Mouse (Mus musculus): ENCODE results near the gene Slc19a1. TPM values are rescaled to one million over a fixed set of nuclear protein-coding genes. Genes with fewer than 3 reads are reported as not detected.

Slc19a1 gene
- polyA plus RNA-seq, 1 experiment from 2014 or later: 33.1 TPM

DNA sequence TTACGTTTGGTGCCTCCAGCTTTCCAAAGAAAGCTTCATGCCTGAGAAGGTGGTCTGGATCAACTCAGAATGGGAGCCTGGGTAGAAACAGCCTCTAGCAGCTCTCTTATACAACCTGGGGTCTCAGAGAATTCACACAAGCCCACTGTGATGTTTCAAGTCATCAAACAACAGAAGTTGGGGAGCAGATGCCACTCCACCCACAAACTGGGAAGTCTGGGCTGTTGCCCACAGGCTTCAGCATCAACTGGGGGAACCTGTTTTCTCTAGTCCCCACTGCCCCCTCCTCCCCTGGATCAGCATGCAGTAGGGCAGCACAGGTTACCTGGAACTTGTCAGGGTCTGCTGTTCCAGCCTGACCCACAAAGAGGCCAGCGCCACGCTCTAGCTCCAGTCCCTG is 63.6 kb downstream of the Slc19a1 start:
- no peak overlapping the region for H3K4me3 ChIP-seq (ENCODE audit: low read depth, low read length)
- H3K27me3 ChIP-seq (replicated peaks; ENCODE audit: control insufficient read depth, insufficient read depth, low read length): no peaks in the 10 kb centered on the region
- DNase-seq (ENCODE audit: low spot score): no peak
- H3K36me3 ChIP-seq (ENCODE audit: control insufficient read depth, insufficient read depth, low read length): 0 out of 2 replicates have a peak, but pooled peaks cover 5% of the 10 kb centered on the region
- peaks cover 11% of the 10 kb centered on the region; the same call in 1 of the 2 replicates for H3K9me3 ChIP-seq (replicated peaks; ENCODE audit: control insufficient read depth, low read length)
- H3K27ac ChIP-seq (ENCODE audit: low read depth, low read length): no peak overlapping the region
- no peak overlapping the region for H3K4me2 ChIP-seq (ENCODE audit: low read length)
- 94% methylated on average over 3 of the region's 3 CpGs for WGBS
- ATAC-seq: no peak
- H3K9ac ChIP-seq (ENCODE audit: low read length): no peak overlapping the region
- no peaks in the 10 kb centered on the region for H3K4me1 ChIP-seq (ENCODE audit: control insufficient read depth, insufficient read depth, low read length)

DNA sequence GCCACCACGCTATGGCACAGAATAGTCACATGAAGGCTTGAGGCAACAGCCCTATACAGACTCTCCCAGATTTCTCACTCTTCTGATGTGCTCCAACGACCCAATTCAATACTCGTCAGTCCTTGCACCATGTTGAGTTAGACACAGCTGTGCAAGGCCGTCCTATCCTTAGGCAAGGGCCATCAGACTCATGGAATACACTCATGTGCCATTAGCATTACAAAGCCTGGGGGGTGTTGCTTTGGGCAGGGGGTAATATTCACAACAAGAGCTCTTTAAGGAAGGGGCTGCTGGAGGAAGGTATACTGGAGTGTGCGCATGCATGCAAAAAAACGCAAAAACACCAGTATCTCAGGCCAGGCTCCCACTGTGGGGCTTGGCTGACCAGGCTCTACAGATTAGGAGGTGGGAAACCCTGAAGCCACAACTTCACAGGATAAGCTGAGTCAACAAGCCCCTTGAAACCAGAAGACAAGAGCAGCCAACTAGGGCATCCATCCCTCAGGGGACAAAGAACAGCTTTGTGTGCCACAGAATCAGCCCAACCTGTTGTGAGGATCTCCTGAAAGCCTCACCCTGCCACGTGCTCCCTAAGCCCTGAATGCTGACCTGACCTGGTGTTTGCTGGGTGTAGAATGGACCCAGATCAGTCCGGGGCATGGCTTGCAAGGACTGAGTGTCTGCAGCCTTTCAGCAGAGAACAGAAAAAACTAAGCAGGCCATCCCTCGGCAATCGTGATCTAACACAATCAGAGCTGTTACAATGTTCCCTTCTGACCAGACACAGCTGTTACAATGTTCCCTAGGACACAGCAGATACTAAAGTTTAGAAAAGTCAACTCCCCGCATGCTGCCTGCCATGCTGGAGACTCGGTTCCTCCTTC is 65.2 kb downstream of the Slc19a1 start:
- Histone ChIP-seq H3K9me3 (replicated peaks; ENCODE audit: control insufficient read depth, low read length) (peaks cover 11% of the 10 kb centered on the region; the same call in 1 of the 2 replicates), H3K36me3 (ENCODE audit: control insufficient read depth, insufficient read depth, low read length) (0 out of 2 replicates have a peak, but pooled peaks cover 5% of the 10 kb centered on the region), H3K4me2 (ENCODE audit: low read length) (no peak overlapping the region), H3K27me3 (replicated peaks; ENCODE audit: control insufficient read depth, insufficient read depth, low read length) (no peaks in the 10 kb centered on the region), H3K9ac (ENCODE audit: low read length) (no peak overlapping the region), H3K27ac (ENCODE audit: low read depth, low read length) (no peak overlapping the region), H3K4me3 (ENCODE audit: low read depth, low read length) (no peak overlapping the region), H3K4me1 (ENCODE audit: control insufficient read depth, insufficient read depth, low read length) (no peaks in the 10 kb centered on the region)
- ATAC-seq (no peak), DNase-seq (ENCODE audit: low spot score) (no peak)
- 52% methylated on average over 12 of the region's 12 CpGs for WGBS

DNA sequence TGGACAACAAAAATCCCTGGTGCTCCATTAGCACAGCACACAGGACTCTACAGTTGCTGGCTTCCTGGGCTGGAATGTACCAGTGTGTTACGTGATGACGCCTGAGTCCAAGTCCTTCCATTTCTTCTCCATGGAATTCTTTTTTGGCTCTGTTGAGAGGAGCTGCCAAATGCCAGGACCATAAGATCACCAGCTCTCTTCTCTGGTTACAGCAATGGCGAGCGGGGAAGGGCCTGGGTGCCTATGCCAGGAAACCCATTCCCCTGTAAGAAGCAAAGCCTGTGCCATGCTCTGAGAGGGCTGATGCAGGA is 65.8 kb downstream of the Slc19a1 start:
- DNase-seq (ENCODE audit: low spot score): no peak
- Histone ChIP-seq H3K9me3 (replicated peaks; ENCODE audit: control insufficient read depth, low read length) (peaks cover 5% of the 10 kb centered on the region; the same call in 1 of the 2 replicates), H3K27me3 (replicated peaks; ENCODE audit: control insufficient read depth, insufficient read depth, low read length) (no peaks in the 10 kb centered on the region), H3K4me3 (ENCODE audit: low read depth, low read length) (no peak overlapping the region), H3K36me3 (ENCODE audit: control insufficient read depth, insufficient read depth, low read length) (0 out of 2 replicates have a peak, but pooled peaks cover 5% of the 10 kb centered on the region), H3K4me1 (ENCODE audit: control insufficient read depth, insufficient read depth, low read length) (no peaks in the 10 kb centered on the region), H3K4me2 (ENCODE audit: low read length) (no peak overlapping the region), H3K9ac (ENCODE audit: low read length) (no peak overlapping the region), H3K27ac (ENCODE audit: low read depth, low read length) (no peak overlapping the region)
- 91% methylated on average over 4 of the region's 4 CpGs for WGBS
- no peak for ATAC-seq

DNA sequence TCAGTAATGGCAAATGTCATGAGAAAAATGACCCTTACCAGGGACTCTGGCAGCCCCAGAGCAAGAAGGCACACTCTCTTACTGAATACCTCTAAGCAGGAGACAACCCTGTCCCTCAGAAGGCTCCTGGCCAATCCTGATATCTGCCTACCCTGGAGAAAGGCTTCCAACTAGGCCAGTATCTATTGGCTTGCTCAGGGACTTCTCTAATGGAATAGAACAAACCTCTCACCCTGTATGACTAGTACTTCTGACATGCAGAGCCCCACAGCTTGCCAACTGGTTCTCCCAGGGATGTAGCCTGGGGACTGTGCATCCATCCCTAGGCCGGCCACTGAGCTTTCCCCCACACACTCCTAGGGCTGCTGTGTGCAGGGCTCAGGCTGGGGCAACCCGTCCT is 66.6 kb downstream of the Slc19a1 start:
- 84% methylated on average over 2 of the region's 2 CpGs for WGBS

DNA sequence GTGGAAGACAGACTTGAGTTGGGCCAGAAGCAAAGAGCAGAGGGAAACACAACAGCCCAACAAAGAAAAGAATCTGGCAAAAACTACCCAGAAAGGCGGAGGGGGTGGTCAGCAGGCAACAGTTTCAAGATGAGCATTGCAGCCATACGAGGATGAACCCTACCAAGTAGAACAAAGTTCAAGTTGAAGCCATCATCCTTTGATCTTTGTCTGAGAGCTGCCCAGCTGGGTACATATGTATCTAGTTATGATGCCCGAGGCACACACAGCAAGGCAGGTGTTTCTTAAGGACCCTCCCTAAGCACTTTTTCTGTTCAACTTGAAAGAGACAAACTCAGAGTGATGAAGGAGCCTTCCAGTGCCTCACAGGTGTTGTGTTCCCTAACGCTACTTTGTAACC is 67.7 kb downstream of the Slc19a1 start:
- Histone ChIP-seq H3K27me3 (replicated peaks; ENCODE audit: control insufficient read depth, insufficient read depth, low read length) (no peaks in the 10 kb centered on the region), H3K4me1 (ENCODE audit: control insufficient read depth, insufficient read depth, low read length) (no peaks in the 10 kb centered on the region), H3K9ac (ENCODE audit: low read length) (no peak overlapping the region), H3K9me3 (replicated peaks; ENCODE audit: control insufficient read depth, low read length) (no peaks in the 10 kb centered on the region), H3K4me3 (ENCODE audit: low read depth, low read length) (no peak overlapping the region), H3K36me3 (ENCODE audit: control insufficient read depth, insufficient read depth, low read length) (0 out of 2 replicates have a peak, but pooled peaks cover 5% of the 10 kb centered on the region), H3K27ac (ENCODE audit: low read depth, low read length) (no peak overlapping the region), H3K4me2 (ENCODE audit: low read length) (no peak overlapping the region)
- 91% methylated on average over 4 of the region's 4 CpGs for WGBS
- ATAC-seq: no peak
- DNase-seq (ENCODE audit: low spot score): no peak

More for the DNA sequence above, 66.6 kb downstream of the Slc19a1 start:
- no peak overlapping the region for H3K4me2 ChIP-seq (ENCODE audit: low read length)
- 0 out of 2 replicates have a peak, but pooled peaks cover 5% of the 10 kb centered on the region for H3K36me3 ChIP-seq (ENCODE audit: control insufficient read depth, insufficient read depth, low read length)
- DNase-seq (ENCODE audit: low spot score) (no peak), ATAC-seq (no peak)
- no peaks in the 10 kb centered on the region for H3K4me1 ChIP-seq (ENCODE audit: control insufficient read depth, insufficient read depth, low read length)
- H3K4me3 ChIP-seq (ENCODE audit: low read depth, low read length): no peak overlapping the region
- no peak overlapping the region for H3K27ac ChIP-seq (ENCODE audit: low read depth, low read length)
- H3K9me3 ChIP-seq (replicated peaks; ENCODE audit: control insufficient read depth, low read length): peaks cover under 1% of the 10 kb centered on the region; the same call in 1 of the 2 replicates
- H3K27me3 ChIP-seq (replicated peaks; ENCODE audit: control insufficient read depth, insufficient read depth, low read length): no peaks in the 10 kb centered on the region
- no peak overlapping the region for H3K9ac ChIP-seq (ENCODE audit: low read length)

DNA sequence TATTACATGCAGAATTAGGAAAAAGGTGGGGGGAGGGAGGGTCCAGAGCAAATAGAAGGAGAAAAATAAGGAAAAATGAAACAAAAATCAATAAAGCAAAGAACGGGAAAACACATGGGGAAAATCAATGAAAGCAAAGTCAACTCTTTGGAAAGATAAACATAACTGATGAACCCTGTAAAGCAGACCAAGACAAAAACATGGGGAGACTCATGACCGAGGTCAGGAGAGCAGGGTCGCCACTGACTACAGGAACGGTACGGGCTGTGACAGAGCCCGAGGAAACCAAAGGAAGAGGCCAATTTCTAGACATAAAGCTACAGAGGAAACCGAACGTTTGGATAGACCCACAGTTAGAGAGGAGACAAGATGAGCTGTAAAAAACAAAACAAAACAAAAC is 71.6 kb downstream of the Slc19a1 start:
- no peak for ATAC-seq

DNA sequence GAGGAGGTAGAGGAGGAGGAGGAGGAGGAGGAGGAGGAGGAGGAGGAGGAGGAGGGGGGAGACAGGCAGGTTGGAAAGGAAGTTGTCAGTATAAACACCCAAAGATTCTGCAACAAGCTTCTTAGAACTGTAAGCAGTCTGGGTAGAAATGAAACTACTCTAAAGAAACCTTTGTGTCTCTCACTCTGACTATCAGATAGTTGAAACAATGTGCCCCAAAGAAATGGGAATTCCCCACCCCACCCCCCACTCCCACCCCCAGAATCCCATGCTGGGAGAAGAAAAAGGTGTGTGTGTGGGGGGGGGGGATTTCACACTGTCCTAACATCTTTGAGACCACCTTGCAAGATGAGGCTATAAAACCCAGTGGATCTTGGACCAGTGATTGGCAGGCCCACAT is 72.3 kb downstream of the Slc19a1 start:
- no peaks in the 10 kb centered on the region for H3K27me3 ChIP-seq (replicated peaks; ENCODE audit: control insufficient read depth, insufficient read depth, low read length)

More for the DNA sequence above, 71.6 kb downstream of the Slc19a1 start:
- no peak overlapping the region for H3K9ac ChIP-seq (ENCODE audit: low read length)
- H3K27me3 ChIP-seq (replicated peaks; ENCODE audit: control insufficient read depth, insufficient read depth, low read length): no peaks in the 10 kb centered on the region
- H3K9me3 ChIP-seq (replicated peaks; ENCODE audit: control insufficient read depth, low read length): no peaks in the 10 kb centered on the region
- H3K4me3 ChIP-seq (ENCODE audit: low read depth, low read length): no peak overlapping the region
- 86% methylated on average over 8 of the region's 8 CpGs for WGBS
- H3K27ac ChIP-seq (ENCODE audit: low read depth, low read length): no peak overlapping the region
- H3K36me3 ChIP-seq (ENCODE audit: control insufficient read depth, insufficient read depth, low read length): no peaks in the 10 kb centered on the region
- no peak overlapping the region for H3K4me2 ChIP-seq (ENCODE audit: low read length)
- no peaks in the 10 kb centered on the region for H3K4me1 ChIP-seq (ENCODE audit: control insufficient read depth, insufficient read depth, low read length)
- no peak for DNase-seq (ENCODE audit: low spot score)

DNA sequence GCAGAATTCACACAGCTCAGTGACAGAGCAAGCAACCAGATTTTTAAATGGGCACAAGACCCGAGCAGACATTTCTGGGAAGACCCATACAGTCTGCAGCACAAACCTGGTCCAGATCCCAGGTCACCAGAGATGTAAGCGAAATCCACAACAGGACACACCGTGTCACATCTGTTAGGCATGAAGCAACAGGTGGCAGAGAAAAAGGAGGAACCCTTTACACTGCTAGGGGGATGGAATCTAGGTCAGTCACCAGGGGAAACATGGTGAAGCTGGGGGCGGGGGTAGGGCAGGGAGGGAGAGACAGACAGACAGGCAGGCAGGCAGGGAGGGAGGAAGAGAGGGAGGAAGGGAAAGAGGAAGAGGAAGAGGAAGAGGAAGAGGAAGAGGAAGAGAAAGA is 76.1 kb downstream of the Slc19a1 start:
- 90% methylated on average over 3 of the region's 4 CpGs for WGBS
- no peak for DNase-seq (ENCODE audit: low spot score)
- no peaks in the 10 kb centered on the region for H3K27me3 ChIP-seq (replicated peaks; ENCODE audit: control insufficient read depth, insufficient read depth, low read length)
- H3K9ac ChIP-seq (ENCODE audit: low read length): no peak overlapping the region
- no peak for ATAC-seq
- H3K9me3 ChIP-seq (replicated peaks; ENCODE audit: control insufficient read depth, low read length): no peaks in the 10 kb centered on the region
- no peak overlapping the region for H3K27ac ChIP-seq (ENCODE audit: low read depth, low read length)
- H3K4me1 ChIP-seq (ENCODE audit: control insufficient read depth, insufficient read depth, low read length): no peaks in the 10 kb centered on the region
- H3K4me2 ChIP-seq (ENCODE audit: low read length): no peak overlapping the region
- H3K36me3 ChIP-seq (ENCODE audit: control insufficient read depth, insufficient read depth, low read length): no peaks in the 10 kb centered on the region
- H3K4me3 ChIP-seq (ENCODE audit: low read depth, low read length): no peak overlapping the region

More for the DNA sequence above, 72.3 kb downstream of the Slc19a1 start:
- no peak overlapping the region for H3K4me3 ChIP-seq (ENCODE audit: low read depth, low read length)
- DNase-seq (ENCODE audit: low spot score): no peak
- no peaks in the 10 kb centered on the region for H3K9me3 ChIP-seq (replicated peaks; ENCODE audit: control insufficient read depth, low read length)
- no peaks in the 10 kb centered on the region for H3K4me1 ChIP-seq (ENCODE audit: control insufficient read depth, insufficient read depth, low read length)
- H3K4me2 ChIP-seq (ENCODE audit: low read length): no peak overlapping the region
- no peak overlapping the region for H3K27ac ChIP-seq (ENCODE audit: low read depth, low read length)
- no peak for ATAC-seq
- no peak overlapping the region for H3K9ac ChIP-seq (ENCODE audit: low read length)
- H3K36me3 ChIP-seq (ENCODE audit: control insufficient read depth, insufficient read depth, low read length): no peaks in the 10 kb centered on the region

DNA sequence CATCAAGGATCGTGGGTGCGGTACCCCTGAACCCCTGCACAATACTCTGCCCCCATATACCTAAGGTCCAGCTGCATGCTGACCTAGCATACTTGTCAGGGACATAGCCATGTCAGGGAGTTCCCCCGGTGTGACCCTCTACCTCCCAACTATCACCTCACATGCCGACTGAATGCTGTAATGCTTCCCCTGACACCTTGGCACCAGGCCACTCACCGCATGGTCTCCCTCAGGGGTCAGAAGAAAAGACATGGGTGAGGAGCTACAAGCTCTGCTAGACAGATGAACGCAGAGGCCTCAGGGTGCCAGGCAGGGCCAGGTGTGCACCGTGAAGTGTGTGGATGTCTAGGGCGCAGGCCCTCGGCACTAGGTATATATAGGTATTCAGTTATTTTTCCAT is 78.0 kb downstream of the Slc19a1 start:
- H3K27ac ChIP-seq (ENCODE audit: low read depth, low read length): no peak overlapping the region
- no peak overlapping the region for H3K4me2 ChIP-seq (ENCODE audit: low read length)
- H3K4me1 ChIP-seq (ENCODE audit: control insufficient read depth, insufficient read depth, low read length): no peaks in the 10 kb centered on the region
- no peak overlapping the region for H3K4me3 ChIP-seq (ENCODE audit: low read depth, low read length)
- no peaks in the 10 kb centered on the region for H3K36me3 ChIP-seq (ENCODE audit: control insufficient read depth, insufficient read depth, low read length)
- 93% methylated on average over 9 of the region's 9 CpGs for WGBS
- DNase-seq (ENCODE audit: low spot score) (no peak), ATAC-seq (no peak)
- H3K9ac ChIP-seq (ENCODE audit: low read length): no peak overlapping the region
- H3K9me3 ChIP-seq (replicated peaks; ENCODE audit: control insufficient read depth, low read length): no peaks in the 10 kb centered on the region
- no peaks in the 10 kb centered on the region for H3K27me3 ChIP-seq (replicated peaks; ENCODE audit: control insufficient read depth, insufficient read depth, low read length)

All from forebrain, embryonic 14.5 days (tissue).